Comparison of ENCODE assay signal across 8 mouse cellular contexts in the genomic region with DNA sequence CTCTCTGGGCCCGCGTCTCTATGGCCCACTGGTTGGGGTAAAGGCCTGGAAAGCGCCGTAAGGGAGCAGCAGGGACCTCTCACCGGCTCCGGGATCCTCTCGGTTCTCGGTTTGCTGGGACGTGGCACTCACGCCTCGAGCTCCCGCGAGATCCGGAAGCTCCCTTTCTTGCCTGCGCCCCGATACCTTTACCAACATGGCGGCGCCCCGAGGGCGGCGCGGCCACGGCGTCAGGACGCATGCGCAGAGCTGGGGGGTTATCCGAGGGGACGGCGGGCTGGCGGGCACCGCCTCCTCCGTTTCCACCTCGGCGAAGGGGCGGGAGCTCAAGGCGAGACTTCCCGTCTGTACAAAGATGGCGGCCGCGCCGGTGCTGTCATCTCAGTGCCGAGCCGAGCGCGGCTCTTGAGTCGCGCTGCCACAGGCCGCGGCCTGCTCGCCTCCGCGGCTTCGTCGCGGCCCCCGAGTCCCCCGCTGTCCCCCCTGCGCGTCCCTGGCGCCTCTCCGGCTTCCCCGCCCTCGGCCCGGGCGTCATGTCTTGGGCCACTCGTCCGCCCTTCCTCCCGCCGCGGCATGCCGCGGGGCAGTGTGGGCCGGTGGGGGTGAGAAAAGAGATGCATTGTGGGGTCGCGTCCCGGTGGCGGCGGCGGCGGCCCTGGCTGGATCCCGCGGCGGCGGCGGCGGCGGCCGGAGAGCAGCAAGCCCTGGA. TPM values are rescaled to one million over a fixed set of nuclear protein-coding genes. Genes with fewer than 3 reads are reported as not detected.
DNase-seq lines count a peak whose midpoint lies in the region; ATAC-seq and TF ChIP-seq lines count a peak whose summit lies in the region.

Gene Slc39a7, minus strand, starts transcription at position 218 of the 709 bp plus-strand sequence.
Gene Rxrb, plus strand, starts transcription at position 348 of the 709 bp plus-strand sequence.

- H3K27me3 ChIP-seq in heart, embryonic 12.5 days (replicated peaks) = no peaks in the 10 kb centered on the region
- H3K27me3 ChIP-seq in kidney, postnatal 0 days (ENCODE audit: insufficient read depth, low read length) = no peaks in the 10 kb centered on the region
- no peaks in the 10 kb centered on the region for H3K27me3 ChIP-seq in liver, embryonic 11.5 days (replicated peaks; ENCODE audit: control insufficient read depth, insufficient read depth, low read length)
- no peaks in the 10 kb centered on the region for H3K27me3 ChIP-seq in stomach, embryonic 14.5 days (ENCODE audit: control insufficient read depth, insufficient read depth, low read length)

- no peak for TF ChIP-seq CTCF in kidney, postnatal 0 days (IDR thresholded peaks at IDR 0.05; ENCODE audit: low read depth)

- DNase-seq in CD4-positive helper T cell, adult 2 months (ENCODE audit: low read depth, low spot score) = peak; percentile 100
- peak; percentile 96 for DNase-seq in brain, embryonic 18.5 days (ENCODE audit: low read depth, low spot score)
- DNase-seq in kidney, postnatal 0 days (ENCODE audit: low spot score) = peak; percentile 97
- peak; percentile 99 for DNase-seq in liver, embryonic 11.5 days (ENCODE audit: low spot score)
- DNase-seq in naive thymus-derived CD4-positive, alpha-beta T cell, adult 2 months (ENCODE audit: low read depth) = peak; percentile 100

- peak; percentile 78 for ATAC-seq in erythroid progenitor cell, adult 5-6 weeks (replicated peaks; ENCODE audit: low FRiP score, poor library complexity, severe bottlenecking)
- ATAC-seq in heart, embryonic 12.5 days (ENCODE audit: insufficient number of reproducible peaks, low FRiP score) = peak; percentile 83
- peak; percentile 72 for ATAC-seq in kidney, postnatal 0 days (replicated peaks; ENCODE audit: low FRiP score, low read depth)
- peak; percentile 77 for ATAC-seq in liver, embryonic 11.5 days (replicated peaks; ENCODE audit: low FRiP score)
- ATAC-seq in stomach, embryonic 14.5 days (ENCODE audit: insufficient number of reproducible peaks, insufficient read depth, low FRiP score, low read depth) = peak; percentile 81

- H3K4me2 ChIP-seq in heart, embryonic 12.5 days = peak within 1 kb of the TSS; percentile 92
- H3K4me2 ChIP-seq in kidney, postnatal 0 days (ENCODE audit: low read length) = peak within 1 kb of the TSS; percentile 70
- peak within 1 kb of the TSS; percentile 100 for H3K4me2 ChIP-seq in liver, embryonic 11.5 days
- peak within 1 kb of the TSS; percentile 99 for H3K4me2 ChIP-seq in stomach, embryonic 14.5 days (replicated peaks; ENCODE audit: low read depth, low read length)

- WGBS in heart, embryonic 12.5 days = under 1% methylated on average over 77 of the region's 88 CpGs
- WGBS in kidney, postnatal 0 days = under 1% methylated on average over 79 of the region's 88 CpGs
- under 1% methylated on average over 88 of the region's 88 CpGs for whole genome bisulfite sequencing in liver, embryonic 11.5 days
- under 1% methylated on average over 86 of the region's 88 CpGs for WGBS in stomach, embryonic 14.5 days

- H3K4me1 ChIP-seq in heart, embryonic 12.5 days (replicated peaks) = peaks cover 54% of the 10 kb centered on the region
- H3K4me1 ChIP-seq in kidney, postnatal 0 days (replicated peaks; ENCODE audit: insufficient read depth, low read length) = peaks cover 20% of the 10 kb centered on the region
- H3K4me1 ChIP-seq in liver, embryonic 11.5 days (replicated peaks; ENCODE audit: control insufficient read depth, insufficient read depth, low read length) = peaks cover 49% of the 10 kb centered on the region
- peaks cover 30% of the 10 kb centered on the region for H3K4me1 ChIP-seq in stomach, embryonic 14.5 days (ENCODE audit: control insufficient read depth, insufficient read depth, low read length)

- H3K27ac ChIP-seq in heart, embryonic 12.5 days (ENCODE audit: poor library complexity, severe bottlenecking) = peak within 1 kb of the TSS; percentile 94
- peak within 1 kb of the TSS; percentile 93 for H3K27ac ChIP-seq in kidney, postnatal 0 days
- H3K27ac ChIP-seq in liver, embryonic 11.5 days (ENCODE audit: low read depth, low read length) = peak within 1 kb of the TSS; percentile 90
- peak within 1 kb of the TSS; percentile 94 for H3K27ac ChIP-seq in stomach, embryonic 14.5 days (ENCODE audit: low read length)

- no peaks in the 10 kb centered on the region for H3K9me3 ChIP-seq in heart, embryonic 12.5 days (replicated peaks)
- no peaks in the 10 kb centered on the region for H3K9me3 ChIP-seq in kidney, postnatal 0 days (replicated peaks; ENCODE audit: low read length)
- no peaks in the 10 kb centered on the region for H3K9me3 ChIP-seq in liver, embryonic 11.5 days (ENCODE audit: control insufficient read depth, low read length)
- no peaks in the 10 kb centered on the region for H3K9me3 ChIP-seq in stomach, embryonic 14.5 days (ENCODE audit: control insufficient read depth, low read depth, low read length)

- H3K4me3 ChIP-seq in heart, embryonic 12.5 days = peak within 1 kb of the TSS; percentile 92
- peak within 1 kb of the TSS; percentile 50 for H3K4me3 ChIP-seq in kidney, postnatal 0 days (replicated peaks; ENCODE audit: low read depth, low read length)
- peak within 1 kb of the TSS; percentile 81 for H3K4me3 ChIP-seq in liver, embryonic 11.5 days (ENCODE audit: low read depth, low read length)
- peak within 1 kb of the TSS; percentile 65 for H3K4me3 ChIP-seq in stomach, embryonic 14.5 days (ENCODE audit: low read depth, low read length)

- peaks cover 49% of the 10 kb centered on the region for H3K36me3 ChIP-seq in heart, embryonic 12.5 days
- peaks cover 38% of the 10 kb centered on the region for H3K36me3 ChIP-seq in kidney, postnatal 0 days (ENCODE audit: insufficient read depth, low read length)
- peaks cover 30% of the 10 kb centered on the region for H3K36me3 ChIP-seq in liver, embryonic 11.5 days (ENCODE audit: control insufficient read depth, insufficient read depth, low read length)
- H3K36me3 ChIP-seq in stomach, embryonic 14.5 days (ENCODE audit: control insufficient read depth, insufficient read depth, low read length) = peaks cover 43% of the 10 kb centered on the region

- peak within 1 kb of the TSS; percentile 94 for H3K9ac ChIP-seq in heart, embryonic 12.5 days
- H3K9ac ChIP-seq in kidney, postnatal 0 days (ENCODE audit: low read depth, low read length) = peak within 1 kb of the TSS; percentile 91
- peak within 1 kb of the TSS; percentile 81 for H3K9ac ChIP-seq in liver, embryonic 11.5 days (ENCODE audit: low read depth, low read length)
- peak within 1 kb of the TSS; percentile 94 for H3K9ac ChIP-seq in stomach, embryonic 14.5 days (replicated peaks; ENCODE audit: low read depth, low read length)

RNA-seq across cellular contexts. Expression of gene Slc39a7, which starts in this region (rescaled TPM):
- total RNA-seq in erythroid progenitor cell, adult 5-6 weeks (2015; ENCODE audit: low replicate concordance) = 2.5 and 8.6 TPM in 2 replicates
- 18.9 and 20.7 TPM in 2 replicates for total RNA-seq in erythroid progenitor cell, adult 5-6 weeks (2017; ENCODE audit: low replicate concordance)
- polyA plus RNA-seq in heart, embryonic 12.5 days (2016; fragmentation: Nextera tagmentation; extraction: Ambion mirVana) = 128 and 130 TPM in 2 replicates
- polyA plus RNA-seq in kidney, postnatal 0 days (2015; fragmentation: Nextera tagmentation; extraction: Ambion mirVana) = 149 and 165 TPM in 2 replicates
- polyA plus RNA-seq in liver, embryonic 11.5 days (2014; fragmentation: Nextera tagmentation; extraction: Ambion mirVana) = 73.9 and 75.9 TPM in 2 replicates
- polyA plus RNA-seq in stomach, embryonic 14.5 days (2014; fragmentation: Nextera tagmentation; extraction: Ambion mirVana) = 81.3 and 91.7 TPM in 2 replicates

RNA-seq across cellular contexts. Expression of gene Rxrb, which starts in this region (rescaled TPM):
- total RNA-seq in erythroid progenitor cell, adult 5-6 weeks (2015; ENCODE audit: low replicate concordance) = 5.4 and 8.4 TPM in 2 replicates
- 11.5 and 14.5 TPM in 2 replicates for total RNA-seq in erythroid progenitor cell, adult 5-6 weeks (2017; ENCODE audit: low replicate concordance)
- 34.7 and 36.9 TPM in 2 replicates for polyA plus RNA-seq in heart, embryonic 12.5 days (2016; fragmentation: Nextera tagmentation; extraction: Ambion mirVana)
- 42.3 and 46.1 TPM in 2 replicates for polyA plus RNA-seq in kidney, postnatal 0 days (2015; fragmentation: Nextera tagmentation; extraction: Ambion mirVana)
- 30.8 and 31.5 TPM in 2 replicates for polyA plus RNA-seq in liver, embryonic 11.5 days (2014; fragmentation: Nextera tagmentation; extraction: Ambion mirVana)
- polyA plus RNA-seq in stomach, embryonic 14.5 days (2014; fragmentation: Nextera tagmentation; extraction: Ambion mirVana) = 21.7 and 22.4 TPM in 2 replicates

Comparison
In these comparisons a context has a peak if more than half of its experiments do, and no peak if none do; other contexts are left out.
1. Peak in every context shown above with its lines: DNase-seq, ATAC-seq, H3K4me3 ChIP-seq and H3K27ac ChIP-seq.